Comparison of ENCODE assay signal across 18 mouse cellular contexts in genomic region chr5:143871547-143872169, GRCm38 (mm10). TPM values are rescaled to one million over a fixed set of nuclear protein-coding genes. Genes with fewer than 3 reads are reported as not detected.
"Had no signal": no experiment of that assay in that cellular context is flagged by ENCODE, and none has a peak within 500 bp of the region (broad histone marks: within the 10 kb centered on the region; RNA-seq: fewer than 3 reads in every experiment).

No protein-coding gene starts in this region.

- H3K9ac ChIP-seq: limb, embryonic 12.5 days; liver, embryonic 14.5 days; neural tube, embryonic 12.5 days had no signal

- ATAC-seq: lung, postnatal 0 days had no signal

- H3K9me3 ChIP-seq: limb, embryonic 12.5 days; neural tube, embryonic 12.5 days had no signal

- DNase-seq: kidney, adult 11 months; kidney, postnatal 10 days; layer of hippocampus, postnatal 36 days; lung, adult 2 months; lung, postnatal 36 days; midbrain, embryonic 14.5 days; retina, postnatal 1 day; right cerebral cortex, postnatal 4 days; thymus, postnatal 4 days had no signal

- H3K4me1 ChIP-seq: limb, embryonic 12.5 days; neural tube, embryonic 12.5 days had no signal

- H3K27me3 ChIP-seq: limb, embryonic 12.5 days; neural tube, embryonic 12.5 days had no signal

- H3K4me3 ChIP-seq: limb, embryonic 12.5 days; neural tube, embryonic 12.5 days had no signal

- H3K4me2 ChIP-seq: limb, embryonic 12.5 days; neural tube, embryonic 12.5 days had no signal

- H3K27ac ChIP-seq: limb, embryonic 12.5 days; liver, embryonic 14.5 days; neural tube, embryonic 12.5 days; stomach, postnatal 0 days had no signal

RNA-seq across cellular contexts. Expression of gene Ankrd61, which starts 25.8 kb away (rescaled TPM):
- total RNA-seq: layer of hippocampus, postnatal 36 days; left cerebral cortex, postnatal 25 days; megakaryocyte progenitor cell, adult 5-6 weeks had no signal

RNA-seq across cellular contexts. Expression of gene Gm42421, which starts 56.3 kb away (rescaled TPM):
- polyA plus RNA-seq: large intestine, adult 2 months; lung, adult 2 months; lung, postnatal 0 days; spleen, adult 2 months; stomach, postnatal 0 days had no signal
